Mouse (Mus musculus) MEL (cell line): ENCODE measurements around the gene Ugt2b38. TPM values are rescaled to one million over a fixed set of nuclear protein-coding genes. Genes with fewer than 3 reads are reported as not detected.

Experiments
- DNase-seq: peaks from one replicate; pipeline ENCODE4 v3.0.0; 2011; ENCODE audit warnings: low read depth, low spot score
- H3K27ac ChIP-seq: 2 replicates; pipeline ENCODE4 v1.5.1; 2012; ENCODE audit warnings: low read depth, mild to moderate bottlenecking, control low read depth, low read length, moderate library complexity; ENCODE audit not compliant: control insufficient read depth
- H3K27me3 ChIP-seq, 2 experiments: fragments of 150-350 bp in 1 of 2; sonication (generic) in 1 of 2; 2 replicates each; pipeline ENCODE4 v1.6.1; 2012; ENCODE audit warnings: low read length in 2 of 2, mild to moderate bottlenecking in 2 of 2, improper control_type of control experiment in 1 of 2, moderate library complexity in 1 of 2; ENCODE audit not compliant: insufficient read depth in 2 of 2, control insufficient read depth in 1 of 2
- H3K36me3 ChIP-seq, 2 experiments: 2 replicates each; pipeline ENCODE4 v1.6.1; 2012 to 2014; ENCODE audit warnings: low read length in 2 of 2, improper control_type of control experiment in 1 of 2, inconsistent platforms in 1 of 2, mild to moderate bottlenecking in 1 of 2; ENCODE audit not compliant: insufficient read depth in 2 of 2, control insufficient read depth in 1 of 2
- H3K4me1 ChIP-seq, 2 experiments: fragments of 150-350 bp in 1 of 2; sonication (generic) in 1 of 2; 2 replicates each; pipeline ENCODE4 v1.6.1; 2012; ENCODE audit warnings: low read length in 2 of 2, improper control_type of control experiment in 1 of 2, mild to moderate bottlenecking in 1 of 2; ENCODE audit not compliant: insufficient read depth in 2 of 2, control insufficient read depth in 1 of 2
- H3K4me3 ChIP-seq, 2 experiments: fragments of 150-350 bp in 1 of 2; sonication (generic) in 1 of 2; 2 replicates each; pipeline ENCODE4 v1.5.1; 2012; ENCODE audit warnings: low read depth in 2 of 2, low read length in 2 of 2, mild to moderate bottlenecking in 2 of 2, moderate library complexity in 2 of 2, control low read depth in 1 of 2, improper control_type of control experiment in 1 of 2; ENCODE audit not compliant: control insufficient read depth in 1 of 2, insufficient read depth in 1 of 2
- H3K79me2 ChIP-seq: 2 replicates; pipeline ENCODE4 v1.6.1; 2012; ENCODE audit warnings: mild to moderate bottlenecking, low read length, moderate library complexity; ENCODE audit not compliant: control insufficient read depth, poor library complexity, insufficient read depth
- H3K9ac ChIP-seq: 2 replicates; pipeline ENCODE4 v1.6.1; 2012; ENCODE audit warnings: low read depth, mild to moderate bottlenecking, control low read depth, low read length, moderate library complexity; ENCODE audit not compliant: control insufficient read depth, poor library complexity, severe bottlenecking
- H3K9me3 ChIP-seq: fragments of 150-350 bp; sonication (generic); replicated peaks from 2 replicates; pipeline ENCODE4 v1.6.1; 2012; ENCODE audit warnings: mild to moderate bottlenecking, low read length, improper control_type of control experiment, moderate library complexity; ENCODE audit not compliant: insufficient read depth
- BHLHE40 ChIP-seq: IDR thresholded peaks from 2 replicates; pipeline ENCODE4 v1.6.1; 2012; ENCODE audit warnings: low read depth, mild to moderate bottlenecking, inconsistent platforms, low read length, improper control_type of control experiment, borderline replicate concordance
- CHD1 ChIP-seq: IDR thresholded peaks from 2 replicates; pipeline ENCODE4 v1.6.1; 2012; ENCODE audit warnings: low read depth, mild to moderate bottlenecking, inconsistent platforms, low read length, improper control_type of control experiment
- CHD2 ChIP-seq: IDR thresholded peaks from 2 replicates; pipeline ENCODE4 v1.6.1; 2011; ENCODE audit warnings: low read length, improper control_type of control experiment
- CTCF ChIP-seq, 3 experiments: IDR thresholded peaks in 2 of 3; conservative IDR thresholded peaks in 1 of 3; 2 replicates each; pipeline ENCODE4 v1.5.1; 2011 to 2012; ENCODE audit warnings: low read length in 3 of 3, low read depth in 2 of 3, mild to moderate bottlenecking in 2 of 3, improper control_type of control experiment in 1 of 3, inconsistent platforms in 1 of 3, mixed read lengths in 1 of 3, moderate library complexity in 1 of 3; ENCODE audit not compliant: control insufficient read depth in 1 of 3, insufficient read depth in 1 of 3, poor library complexity in 1 of 3, severe bottlenecking in 1 of 3
- E2F4 ChIP-seq: IDR thresholded peaks from 2 replicates; pipeline ENCODE4 v1.6.1; 2011; ENCODE audit warnings: low read depth, low read length, improper control_type of control experiment, borderline replicate concordance
- ELF1 ChIP-seq: IDR thresholded peaks from 2 replicates; pipeline ENCODE4 v1.6.1; 2014; ENCODE audit warnings: low read depth, mild to moderate bottlenecking, inconsistent platforms, low read length, improper control_type of control experiment, moderate library complexity
- EP300 ChIP-seq, 2 experiments: IDR thresholded peaks; 2 replicates each; pipeline ENCODE4 v1.6.1; 2011; ENCODE audit warnings: improper control_type of control experiment in 2 of 2, low read length in 2 of 2, low read depth in 1 of 2, mild to moderate bottlenecking in 1 of 2
- GABPA ChIP-seq: IDR thresholded peaks from 2 replicates; pipeline ENCODE4 v1.6.1; 2012; ENCODE audit warnings: low read depth, mild to moderate bottlenecking, inconsistent platforms, low read length, improper control_type of control experiment, moderate library complexity
- MAX ChIP-seq: IDR thresholded peaks from 2 replicates; pipeline ENCODE4 v1.6.1; 2011; ENCODE audit warnings: low read length, improper control_type of control experiment
- MEF2A ChIP-seq: IDR thresholded peaks from 2 replicates; pipeline ENCODE4 v1.6.1; 2014; ENCODE audit warnings: low read depth, mild to moderate bottlenecking, inconsistent platforms, low read length, improper control_type of control experiment; ENCODE audit not compliant: poor library complexity, insufficient replicate concordance, severe bottlenecking; ENCODE audit errors: extremely low read depth
- MYC ChIP-seq: IDR thresholded peaks from 2 replicates; pipeline ENCODE4 v1.6.1; 2011; ENCODE audit warnings: low read depth, mild to moderate bottlenecking, low read length, improper control_type of control experiment, moderate library complexity
- NELFE ChIP-seq: IDR thresholded peaks from 2 replicates; pipeline ENCODE4 v1.6.1; 2011; ENCODE audit warnings: low read depth, low read length, improper control_type of control experiment
- NRF1 ChIP-seq: IDR thresholded peaks from 2 replicates; pipeline ENCODE4 v1.6.1; 2014; ENCODE audit warnings: low read depth, mild to moderate bottlenecking, inconsistent platforms, low read length, improper control_type of control experiment, moderate library complexity; ENCODE audit not compliant: poor library complexity, insufficient read depth, severe bottlenecking
- RAD21 ChIP-seq: IDR thresholded peaks from 2 replicates; pipeline ENCODE4 v1.6.1; 2011; ENCODE audit warnings: mild to moderate bottlenecking, low read depth, low read length, improper control_type of control experiment
- SIN3A ChIP-seq: IDR thresholded peaks from 2 replicates; pipeline ENCODE4 v1.6.1; 2012; ENCODE audit warnings: low read length, improper control_type of control experiment, inconsistent platforms
- TAL1 ChIP-seq: IDR thresholded peaks from 2 replicates; pipeline ENCODE4 v1.6.1; 2012; ENCODE audit warnings: mild to moderate bottlenecking, inconsistent platforms, low read length, moderate library complexity, mixed read lengths
- TBP ChIP-seq: IDR thresholded peaks from 2 replicates; pipeline ENCODE4 v1.8.0; 2011; ENCODE audit warnings: low read depth, low read length, improper control_type of control experiment
- TCF12 ChIP-seq: IDR thresholded peaks from 2 replicates; pipeline ENCODE4 v1.6.1; 2014; ENCODE audit warnings: low read depth, mild to moderate bottlenecking, inconsistent platforms, low read length, improper control_type of control experiment, moderate library complexity
- USF1 ChIP-seq: IDR thresholded peaks from 2 replicates; pipeline ENCODE4 v1.6.1; 2014; ENCODE audit warnings: low read depth, mild to moderate bottlenecking, inconsistent platforms, low read length, improper control_type of control experiment, moderate library complexity
- ZC3H11A ChIP-seq: IDR thresholded peaks from 2 replicates; pipeline ENCODE4 v1.6.1; 2012; ENCODE audit warnings: low read depth, mild to moderate bottlenecking, inconsistent platforms, low read length, improper control_type of control experiment
- ZMIZ1 ChIP-seq: IDR thresholded peaks from 2 replicates; pipeline ENCODE4 v1.6.1; 2012; ENCODE audit warnings: low read depth, mild to moderate bottlenecking, inconsistent platforms, low read length, improper control_type of control experiment, moderate library complexity
- ZNF384 ChIP-seq: IDR thresholded peaks from 2 replicates; pipeline ENCODE4 v1.6.1; 2012; ENCODE audit warnings: low read depth, mild to moderate bottlenecking, inconsistent platforms, low read length, improper control_type of control experiment
- polyA plus RNA-seq, 2 experiments: library from polyadenylated mRNA; stranded (reverse) in 1 of 2; unstranded in 1 of 2; fragments of >175 nt in 1 of 2; fragments of >200 nt in 1 of 2; gene quantifications; 2 replicates each; pipeline versions ENCODE4 v1.2.1 to v1.2.4; 2012; ENCODE audit warnings: low replicate concordance in 2 of 2, low read depth in 1 of 2; ENCODE audit not compliant: insufficient read length in 2 of 2, insufficient read depth in 1 of 2, missing spikeins in 1 of 2
- total RNA-seq: library from RNA; depleted of rRNA; stranded (reverse); fragments of 300-350 nt; gene quantifications from 2 replicates; pipeline ENCODE4 v1.2.3, GENCODE M21; 2012

Ugt2b38 gene
- total and polyA plus RNA-seq, 3 experiments = not detected

GRCm38 (mm10) chr5:87390818-87391217 lies 33.2 kb downstream of the Ugt2b38 start:
- no peaks in the 10 kb centered on the region for H3K9me3 ChIP-seq
- TF ChIP-seq ZNF384 = no peak
- TF ChIP-seq NELFE = no peak
- TF ChIP-seq TCF12 = no peak
- no peak for TF ChIP-seq E2F4
- TF ChIP-seq EP300 (IDR thresholded peaks at IDR 0.05; ENCODE audit: low read depth in 1 of 2, low read length in 2 of 2) = no peak
- TF ChIP-seq CTCF (IDR thresholded peaks at IDR 0.05 in 2 of 3, conservative IDR thresholded peaks at IDR 0.05 in 1 of 3; ENCODE audit: control insufficient read depth in 1 of 3, insufficient read depth in 1 of 3, low read depth in 2 of 3, low read length in 3 of 3, poor library complexity in 1 of 3, severe bottlenecking in 1 of 3) = no peak
- TF ChIP-seq ELF1 = no peak
- TF ChIP-seq RAD21 = no peak
- TF ChIP-seq MAX = no peak
- TF ChIP-seq SIN3A = no peak
- TF ChIP-seq ZMIZ1 = no peak
- no peak for TF ChIP-seq MEF2A
- TF ChIP-seq ZC3H11A = no peak
- no peak for TF ChIP-seq TBP
- TF ChIP-seq NRF1 = no peak
- no peaks in the 10 kb centered on the region for H3K4me1 ChIP-seq
- no peaks in the 10 kb centered on the region for H3K27me3 ChIP-seq
- H3K27ac ChIP-seq = no peak overlapping the region
- no peak for DNase-seq
- no peaks in the 10 kb centered on the region for H3K36me3 ChIP-seq
- no peaks in the 10 kb centered on the region for H3K79me2 ChIP-seq
- no peak overlapping the region for H3K9ac ChIP-seq
- H3K4me3 ChIP-seq = no peak overlapping the region

- DNase-seq = no peak
- H3K27ac ChIP-seq = no peak overlapping the region
These were observed 43.8 kb downstream of the Ugt2b38 start for GRCm38 (mm10) chr5:87380234-87380633.

GRCm38 (mm10) chr5:87379825-87380224 lies 44.2 kb downstream of the Ugt2b38 start:
- Histone ChIP-seq H3K4me3 (no peak overlapping the region), H3K4me1 (no peaks in the 10 kb centered on the region), H3K27ac (no peak overlapping the region), H3K79me2 (no peaks in the 10 kb centered on the region)
- TF ChIP-seq SIN3A = no peak
- no peak for TF ChIP-seq BHLHE40
- no peak for TF ChIP-seq USF1
- no peak for TF ChIP-seq GABPA
- no peak for TF ChIP-seq NELFE
- TF ChIP-seq E2F4 = no peak
- TF ChIP-seq, all 39 proteins: peak for 0
- no peak for DNase-seq
- Histone ChIP-seq H3K27me3 (no peaks in the 10 kb centered on the region), H3K9me3 (no peaks in the 10 kb centered on the region), H3K36me3 (no peaks in the 10 kb centered on the region), H3K9ac (no peak overlapping the region)

More at GRCm38 (mm10) chr5:87380234-87380633, 43.8 kb downstream of the Ugt2b38 start:
- no peaks in the 10 kb centered on the region for H3K79me2 ChIP-seq
- TF ChIP-seq TAL1 (no peak), CHD1 (no peak), CHD2 (no peak), MYC (no peak)
- TF ChIP-seq, all 39 proteins: peak for 0
- Histone ChIP-seq H3K4me3 (no peak overlapping the region), H3K36me3 (no peaks in the 10 kb centered on the region), H3K9ac (no peak overlapping the region), H3K9me3 (no peaks in the 10 kb centered on the region), H3K4me1 (no peaks in the 10 kb centered on the region), H3K27me3 (no peaks in the 10 kb centered on the region)
